Mouse (Mus musculus) liver, adult 2 months (tissue): ENCODE measurements around the gene Cnga3.

Experiments used
- CTCF ChIP-seq: fragments of 200-500 bp; IDR thresholded peaks from 2 replicates; pipeline ENCODE4 v1.5.1; 2011; ENCODE audit warnings: low read depth, low read length, control low read depth
- POLR2A ChIP-seq: fragments of 200-500 bp; IDR thresholded peaks from 2 replicates; pipeline ENCODE4 v1.6.1; 2011; ENCODE audit warnings: low read length, control low read depth; ENCODE audit not compliant: insufficient read depth; ENCODE audit errors: extremely low read depth

GRCm38 (mm10) chr1:37272464-37272863 is 58.2 kb downstream of the Cnga3 start:
- peak; percentile 47; the same call in 1 of the 2 replicates for TF ChIP-seq CTCF
- TF ChIP-seq POLR2A: no peak
